Mouse (Mus musculus): ENCODE measurements around the gene Ogdhl. TPM values are rescaled to one million over a fixed set of nuclear protein-coding genes. Genes with fewer than 3 reads are reported as not detected.

Ogdhl gene
- polyA plus RNA-seq, 1 experiment from 2014 or later = 17.6 TPM

- Histone ChIP-seq H3K9ac (ENCODE audit: low read length) (no peak overlapping the region), H3K4me1 (ENCODE audit: control insufficient read depth, insufficient read depth, low read length) (no peaks in the 10 kb centered on the region), H3K9me3 (ENCODE audit: control insufficient read depth, low read length) (no peaks in the 10 kb centered on the region), H3K27me3 (ENCODE audit: control insufficient read depth, insufficient read depth, low read length) (no peaks in the 10 kb centered on the region), H3K36me3 (ENCODE audit: control insufficient read depth, insufficient read depth, low read length) (no peaks in the 10 kb centered on the region), H3K4me3 (ENCODE audit: low read depth, low read length) (no peak overlapping the region), H3K4me2 (ENCODE audit: low read depth, severe bottlenecking) (no peak overlapping the region), H3K27ac (replicated peaks; ENCODE audit: low read depth, low read length) (no peak overlapping the region)
- no peak for ATAC-seq (ENCODE audit: insufficient number of reproducible peaks, low FRiP score, low TSS enrichment, low read depth)
- WGBS = 92% methylated on average over 9 of the region's 9 CpGs
- DNase-seq (ENCODE audit: low spot score) = no peak
Measured at GRCm38 (mm10) chr14:32327366-32327765, 5.5 kb downstream of the Ogdhl start.

DNA sequence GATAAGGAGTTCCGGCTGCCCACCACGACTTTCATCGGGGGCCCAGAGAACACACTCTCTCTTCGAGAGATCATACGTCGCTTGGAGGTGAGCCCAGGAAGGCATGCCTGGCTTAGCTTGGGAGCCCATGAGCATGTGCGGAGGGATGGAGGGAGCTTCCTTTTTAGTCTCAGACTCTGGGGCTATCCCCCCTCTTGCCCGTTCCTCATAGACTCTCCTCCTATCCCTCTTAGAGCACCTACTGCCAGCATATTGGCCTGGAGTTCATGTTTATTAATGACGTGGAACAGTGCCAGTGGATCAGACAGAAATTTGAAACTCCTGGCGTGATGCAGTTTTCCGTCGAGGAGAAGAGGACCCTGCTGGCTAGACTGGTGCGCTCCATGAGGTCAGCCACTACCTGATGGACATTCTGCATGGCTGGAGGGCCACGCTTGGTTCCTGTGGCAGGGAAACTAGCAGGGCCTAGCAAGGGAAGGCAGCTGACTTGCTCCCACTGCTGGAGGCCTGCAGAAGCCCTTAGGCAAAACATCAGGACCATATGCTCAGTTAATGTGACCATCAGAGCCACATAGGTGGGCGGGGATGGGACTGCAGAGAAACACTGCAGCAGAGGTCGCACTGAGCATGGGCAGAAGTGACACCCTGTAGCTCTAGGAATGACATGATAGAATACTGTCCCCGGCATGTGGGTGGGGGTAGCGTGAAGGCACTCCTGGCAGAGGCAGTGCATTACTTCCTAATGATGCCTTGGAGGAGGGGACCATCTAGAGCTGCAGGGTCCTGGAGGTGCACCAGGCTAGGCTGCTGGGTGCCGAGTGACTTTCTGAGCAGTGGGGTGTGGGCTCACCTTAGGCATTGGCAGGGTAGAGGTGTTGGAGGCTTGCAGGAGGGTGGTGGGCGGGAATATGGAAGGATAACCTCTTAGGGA lies 11.0 kb downstream of the Ogdhl start:
- H3K4me1 ChIP-seq (ENCODE audit: control insufficient read depth, insufficient read depth, low read length) = no peaks in the 10 kb centered on the region
- H3K27me3 ChIP-seq (ENCODE audit: control insufficient read depth, insufficient read depth, low read length) = no peaks in the 10 kb centered on the region
- no peak overlapping the region for H3K9ac ChIP-seq (ENCODE audit: low read length)
- 88% methylated on average over 20 of the region's 20 CpGs for WGBS
- DNase-seq (ENCODE audit: low spot score) = no peak
- no peak overlapping the region for H3K27ac ChIP-seq (replicated peaks; ENCODE audit: low read depth, low read length)
- no peaks in the 10 kb centered on the region for H3K9me3 ChIP-seq (ENCODE audit: control insufficient read depth, low read length)
- no peak overlapping the region for H3K4me3 ChIP-seq (ENCODE audit: low read depth, low read length)
- no peak for ATAC-seq (ENCODE audit: insufficient number of reproducible peaks, low FRiP score, low TSS enrichment, low read depth)
- no peaks in the 10 kb centered on the region for H3K36me3 ChIP-seq (ENCODE audit: control insufficient read depth, insufficient read depth, low read length)
- no peak overlapping the region for H3K4me2 ChIP-seq (ENCODE audit: low read depth, severe bottlenecking)

DNA sequence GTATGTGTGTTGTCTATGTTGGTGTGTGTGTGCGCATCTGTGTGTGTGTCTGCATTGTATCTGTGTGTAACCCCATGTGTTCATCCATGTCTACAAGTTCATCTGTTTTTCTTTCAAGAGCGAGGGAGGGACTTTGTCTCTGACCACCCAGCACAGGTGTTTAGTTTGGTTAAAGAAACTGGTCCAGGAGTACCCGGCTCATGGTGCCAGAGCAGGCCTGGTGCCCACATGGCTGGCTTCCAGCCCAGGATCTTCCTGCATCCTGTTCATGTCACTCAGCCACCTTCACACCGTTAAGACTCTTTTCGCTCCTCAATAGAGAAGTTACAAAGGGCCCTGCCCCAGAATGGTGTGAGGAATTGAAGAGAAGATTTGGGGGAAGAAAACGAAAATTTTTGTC lies 14.2 kb downstream of the Ogdhl start:
- no peaks in the 10 kb centered on the region for H3K9me3 ChIP-seq (ENCODE audit: control insufficient read depth, low read length)
- H3K27ac ChIP-seq (replicated peaks; ENCODE audit: low read depth, low read length) = no peak overlapping the region
- H3K36me3 ChIP-seq (ENCODE audit: control insufficient read depth, insufficient read depth, low read length) = no peaks in the 10 kb centered on the region
- DNase-seq (ENCODE audit: low spot score) = no peak
- no peak overlapping the region for H3K9ac ChIP-seq (ENCODE audit: low read length)
- WGBS = 90% methylated on average over 6 of the region's 6 CpGs
- no peak overlapping the region for H3K4me2 ChIP-seq (ENCODE audit: low read depth, severe bottlenecking)
- no peaks in the 10 kb centered on the region for H3K4me1 ChIP-seq (ENCODE audit: control insufficient read depth, insufficient read depth, low read length)
- ATAC-seq (ENCODE audit: insufficient number of reproducible peaks, low FRiP score, low TSS enrichment, low read depth) = no peak
- no peak overlapping the region for H3K4me3 ChIP-seq (ENCODE audit: low read depth, low read length)
- no peaks in the 10 kb centered on the region for H3K27me3 ChIP-seq (ENCODE audit: control insufficient read depth, insufficient read depth, low read length)

- H3K4me1 ChIP-seq (ENCODE audit: control insufficient read depth, insufficient read depth, low read length) = no peaks in the 10 kb centered on the region
- 82% methylated on average over 11 of the region's 11 CpGs for WGBS
- no peak overlapping the region for H3K4me3 ChIP-seq (ENCODE audit: low read depth, low read length)
- DNase-seq (ENCODE audit: low spot score) = no peak
- H3K27me3 ChIP-seq (ENCODE audit: control insufficient read depth, insufficient read depth, low read length) = no peaks in the 10 kb centered on the region
- no peak for ATAC-seq (ENCODE audit: insufficient number of reproducible peaks, low FRiP score, low TSS enrichment, low read depth)
- no peak overlapping the region for H3K27ac ChIP-seq (replicated peaks; ENCODE audit: low read depth, low read length)
- no peaks in the 10 kb centered on the region for H3K9me3 ChIP-seq (ENCODE audit: control insufficient read depth, low read length)
- no peaks in the 10 kb centered on the region for H3K36me3 ChIP-seq (ENCODE audit: control insufficient read depth, insufficient read depth, low read length)
- no peak overlapping the region for H3K9ac ChIP-seq (ENCODE audit: low read length)
- no peak overlapping the region for H3K4me2 ChIP-seq (ENCODE audit: low read depth, severe bottlenecking)
Measured at GRCm38 (mm10) chr14:32336547-32336946, 14.7 kb downstream of the Ogdhl start.

GRCm38 (mm10) chr14:32341823-32342222 lies 20.0 kb downstream of the Ogdhl start:
- H3K4me1 ChIP-seq (ENCODE audit: control insufficient read depth, insufficient read depth, low read length) = no peaks in the 10 kb centered on the region
- no peaks in the 10 kb centered on the region for H3K36me3 ChIP-seq (ENCODE audit: control insufficient read depth, insufficient read depth, low read length)
- no peak overlapping the region for H3K9ac ChIP-seq (ENCODE audit: low read length)
- DNase-seq (ENCODE audit: low spot score) = no peak
- no peaks in the 10 kb centered on the region for H3K9me3 ChIP-seq (ENCODE audit: control insufficient read depth, low read length)
- ATAC-seq (ENCODE audit: insufficient number of reproducible peaks, low FRiP score, low TSS enrichment, low read depth) = no peak
- H3K4me2 ChIP-seq (ENCODE audit: low read depth, severe bottlenecking) = no peak overlapping the region
- WGBS = 91% methylated on average over 7 of the region's 7 CpGs
- H3K27ac ChIP-seq (replicated peaks; ENCODE audit: low read depth, low read length) = no peak overlapping the region
- H3K4me3 ChIP-seq (ENCODE audit: low read depth, low read length) = no peak overlapping the region
- no peaks in the 10 kb centered on the region for H3K27me3 ChIP-seq (ENCODE audit: control insufficient read depth, insufficient read depth, low read length)

DNA sequence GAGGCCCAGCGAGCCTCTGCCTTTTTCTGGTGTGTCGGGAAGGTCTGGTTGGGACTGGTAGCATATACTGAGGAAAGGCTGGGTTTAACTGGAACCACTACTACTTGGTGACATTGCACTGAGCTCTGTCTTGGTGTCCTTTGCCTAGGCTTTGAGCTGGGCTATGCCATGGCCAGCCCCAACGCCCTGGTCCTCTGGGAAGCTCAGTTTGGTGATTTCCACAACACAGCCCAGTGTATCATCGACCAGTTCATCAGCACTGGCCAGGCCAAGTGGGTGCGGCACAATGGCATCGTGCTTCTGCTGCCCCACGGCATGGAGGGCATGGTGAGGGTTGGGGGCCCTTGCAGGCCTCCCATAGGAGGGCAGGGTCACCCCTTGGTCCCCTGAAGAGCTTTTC lies 22.4 kb downstream of the Ogdhl start:
- ATAC-seq (ENCODE audit: insufficient number of reproducible peaks, low FRiP score, low TSS enrichment, low read depth) (no peak), DNase-seq (ENCODE audit: low spot score) (no peak)
- 90% methylated on average over 7 of the region's 7 CpGs for WGBS
- Histone ChIP-seq H3K27me3 (ENCODE audit: control insufficient read depth, insufficient read depth, low read length) (no peaks in the 10 kb centered on the region), H3K9ac (ENCODE audit: low read length) (no peak overlapping the region), H3K36me3 (ENCODE audit: control insufficient read depth, insufficient read depth, low read length) (no peaks in the 10 kb centered on the region), H3K4me1 (ENCODE audit: control insufficient read depth, insufficient read depth, low read length) (no peaks in the 10 kb centered on the region), H3K27ac (replicated peaks; ENCODE audit: low read depth, low read length) (no peak overlapping the region), H3K9me3 (ENCODE audit: control insufficient read depth, low read length) (no peaks in the 10 kb centered on the region), H3K4me2 (ENCODE audit: low read depth, severe bottlenecking) (no peak overlapping the region), H3K4me3 (ENCODE audit: low read depth, low read length) (no peak overlapping the region)

- 77% methylated on average over 9 of the region's 10 CpGs for WGBS
- H3K9ac ChIP-seq (ENCODE audit: low read length) = no peak overlapping the region
- H3K36me3 ChIP-seq (ENCODE audit: control insufficient read depth, insufficient read depth, low read length) = no peaks in the 10 kb centered on the region
- DNase-seq (ENCODE audit: low spot score) (no peak), ATAC-seq (ENCODE audit: insufficient number of reproducible peaks, low FRiP score, low TSS enrichment, low read depth) (no peak)
- H3K27ac ChIP-seq (replicated peaks; ENCODE audit: low read depth, low read length) = no peak overlapping the region
- no peaks in the 10 kb centered on the region for H3K9me3 ChIP-seq (ENCODE audit: control insufficient read depth, low read length)
- no peak overlapping the region for H3K4me3 ChIP-seq (ENCODE audit: low read depth, low read length)
- H3K27me3 ChIP-seq (ENCODE audit: control insufficient read depth, insufficient read depth, low read length) = no peaks in the 10 kb centered on the region
- H3K4me2 ChIP-seq (ENCODE audit: low read depth, severe bottlenecking) = no peak overlapping the region
- H3K4me1 ChIP-seq (ENCODE audit: control insufficient read depth, insufficient read depth, low read length) = no peaks in the 10 kb centered on the region
Measured at GRCm38 (mm10) chr14:32344694-32345093, 22.9 kb downstream of the Ogdhl start.

DNA sequence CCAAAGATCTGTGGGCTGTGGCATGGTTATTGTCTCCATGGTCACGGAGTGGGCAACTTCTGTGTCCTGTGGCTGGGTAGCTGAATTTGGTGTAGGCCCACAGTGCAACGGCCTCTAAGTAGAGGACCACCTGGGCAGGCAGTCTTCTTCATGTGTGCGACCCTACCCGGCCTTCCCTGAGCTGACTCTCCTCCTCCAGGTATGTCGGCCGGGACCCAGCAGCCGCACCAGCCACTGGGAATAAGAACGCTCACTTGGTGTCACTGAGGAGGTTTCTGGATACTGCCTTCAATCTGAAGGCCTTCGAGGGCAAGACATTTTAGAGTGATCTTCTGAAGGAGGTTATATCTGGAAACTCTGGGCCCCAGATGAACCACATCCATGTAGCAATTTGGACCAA lies 25.5 kb downstream of the Ogdhl start:
- no peak for DNase-seq (ENCODE audit: low spot score)
- WGBS = 96% methylated on average over 9 of the region's 9 CpGs
- Histone ChIP-seq H3K9ac (ENCODE audit: low read length) (no peak overlapping the region), H3K27ac (replicated peaks; ENCODE audit: low read depth, low read length) (no peak overlapping the region), H3K9me3 (ENCODE audit: control insufficient read depth, low read length) (no peaks in the 10 kb centered on the region), H3K4me1 (ENCODE audit: control insufficient read depth, insufficient read depth, low read length) (no peaks in the 10 kb centered on the region), H3K4me3 (ENCODE audit: low read depth, low read length) (no peak overlapping the region), H3K36me3 (ENCODE audit: control insufficient read depth, insufficient read depth, low read length) (no peaks in the 10 kb centered on the region), H3K27me3 (ENCODE audit: control insufficient read depth, insufficient read depth, low read length) (no peaks in the 10 kb centered on the region), H3K4me2 (ENCODE audit: low read depth, severe bottlenecking) (no peak overlapping the region)
- no peak for ATAC-seq (ENCODE audit: insufficient number of reproducible peaks, low FRiP score, low TSS enrichment, low read depth)
